ENCODE assay signal across 8 mouse cellular contexts in genomic region chr17:31657141-31657983, GRCm38 (mm10). TPM values are rescaled to one million over a fixed set of nuclear protein-coding genes. Genes with fewer than 3 reads are reported as not detected.
DNase-seq lines count a peak whose midpoint lies in the region; ATAC-seq and TF ChIP-seq lines count a peak whose summit lies in the region.

No protein-coding gene starts in this region.

- no peak for TF ChIP-seq EP300 in CH12.LX (IDR thresholded peaks at IDR 0.05; ENCODE audit: low read length)

- ATAC-seq in heart, embryonic 11.5 days (replicated peaks; ENCODE audit: insufficient number of reproducible peaks, low FRiP score, low TSS enrichment) = no peak
- ATAC-seq in forebrain, embryonic 14.5 days = no peak
- ATAC-seq in liver, embryonic 16.5 days (ENCODE audit: low read depth) = no peak

- H3K9ac ChIP-seq in heart, embryonic 11.5 days (ENCODE audit: low read depth, low read length) = peak overlapping the region; percentile 98
- H3K9ac ChIP-seq in CH12.LX (ENCODE audit: insufficient read depth, low read depth) = peak overlapping the region; percentile 89
- H3K9ac ChIP-seq in forebrain, embryonic 14.5 days (ENCODE audit: low read length) = peak overlapping the region; percentile 94
- H3K9ac ChIP-seq in liver, embryonic 16.5 days (ENCODE audit: low read depth, low read length) = peak overlapping the region; percentile 91

- DNase-seq in heart, postnatal 25 days (ENCODE audit: low spot score) = no peak
- no peak for DNase-seq in CH12.LX (ENCODE audit: extremely low read depth)
- DNase-seq in forebrain, embryonic 14.5 days (ENCODE audit: low spot score) = no peak
- no peak for DNase-seq in cerebellum, adult 8-10 months
- no peak for DNase-seq in frontal cortex, postnatal 25 days (ENCODE audit: low spot score in 2 of 2)
- DNase-seq in adrenal gland, postnatal 25 days = no peak

- peaks cover 25% of the 10 kb centered on the region for H3K36me3 ChIP-seq in heart, embryonic 11.5 days (ENCODE audit: control insufficient read depth, insufficient read depth, low read length)
- H3K36me3 ChIP-seq in CH12.LX (replicated peaks in 1 of 2; ENCODE audit: control insufficient read depth in 1 of 2, insufficient read depth in 1 of 2, low read length in 1 of 2) = peaks cover 31 to 40% of the 10 kb centered on the region in 2 experiments
- peaks cover 34% of the 10 kb centered on the region for H3K36me3 ChIP-seq in forebrain, embryonic 14.5 days (ENCODE audit: control insufficient read depth, insufficient read depth, low read length)
- peaks cover 32% of the 10 kb centered on the region for H3K36me3 ChIP-seq in liver, embryonic 16.5 days (ENCODE audit: control insufficient read depth, insufficient read depth)

- intact Hi-C loops in heart, postnatal 25 days (cut with DNase I) = loop anchor here (5.0 kb wide), 1 partner anchor 145 kb away; no protein-coding TSS in a partner anchor

- H3K4me1 ChIP-seq in heart, embryonic 11.5 days (ENCODE audit: control insufficient read depth, insufficient read depth, low read length) = peaks cover 12% of the 10 kb centered on the region; the same call in 1 of the 2 replicates
- H3K4me1 ChIP-seq in CH12.LX (ENCODE audit: control insufficient read depth in 1 of 2, insufficient read depth in 2 of 2) = peaks cover 2 to 30% of the 10 kb centered on the region in 2 experiments; a peak in 2 of 4 replicates
- peaks cover 11% of the 10 kb centered on the region for H3K4me1 ChIP-seq in forebrain, embryonic 14.5 days (ENCODE audit: control insufficient read depth, insufficient read depth, low read length)
- H3K4me1 ChIP-seq in liver, embryonic 16.5 days (ENCODE audit: control insufficient read depth, low read depth, low read length) = peaks cover 34% of the 10 kb centered on the region

- in situ Hi-C loops in CH12.LX (cut with MboI; ENCODE audit: low pct_ligation_motif_present, low pct_unique_long_range_greater_than_20kb, low sequenced_read_pairs) = no loop called here

- no peaks in the 10 kb centered on the region for H3K9me3 ChIP-seq in heart, embryonic 11.5 days (replicated peaks; ENCODE audit: control insufficient read depth, low read length)
- no peaks in the 10 kb centered on the region for H3K9me3 ChIP-seq in CH12.LX (replicated peaks; ENCODE audit: low read length)
- H3K9me3 ChIP-seq in forebrain, embryonic 14.5 days (replicated peaks; ENCODE audit: control insufficient read depth, low read length) = no peaks in the 10 kb centered on the region
- H3K9me3 ChIP-seq in liver, embryonic 16.5 days (replicated peaks; ENCODE audit: control insufficient read depth, low read length) = no peaks in the 10 kb centered on the region

- 55% methylated on average over 12 of the region's 12 CpGs for WGBS in heart, embryonic 11.5 days (ENCODE audit: insufficient replicate concordance)
- WGBS in forebrain, embryonic 14.5 days = 53% methylated on average over 12 of the region's 12 CpGs
- 41% methylated on average over 12 of the region's 12 CpGs for WGBS in liver, embryonic 16.5 days (ENCODE audit: insufficient replicate concordance)

- H3K27ac ChIP-seq in heart, embryonic 11.5 days (ENCODE audit: low read depth, low read length) = 0 out of 2 replicates have a peak overlapping the region, but pooled peaks have one; percentile 87
- H3K27ac ChIP-seq in CH12.LX (ENCODE audit: insufficient read depth, low read depth) = no peak overlapping the region
- no peak overlapping the region; the same call in 1 of the 2 replicates for H3K27ac ChIP-seq in forebrain, embryonic 14.5 days (ENCODE audit: low read depth, low read length)
- H3K27ac ChIP-seq in liver, embryonic 16.5 days (ENCODE audit: low read length) = peak overlapping the region; percentile 32; the same call in 1 of the 2 replicates

- dilution Hi-C loops in CH12.LX (cut with MboI; ENCODE audit: extremely low pct_ligation_motif_present, extremely low pct_unique_long_range_greater_than_20kb, low sequenced_read_pairs) = no loop called here

- no peak for TF ChIP-seq POLR2A in CH12.LX (IDR thresholded peaks at IDR 0.05; ENCODE audit: low read depth, low read length)

- peak overlapping the region; percentile 94 for H3K4me3 ChIP-seq in heart, embryonic 11.5 days (ENCODE audit: low read depth, low read length)
- H3K4me3 ChIP-seq in CH12.LX (replicated peaks in 1 of 3; ENCODE audit: low read depth in 2 of 3, low read length in 2 of 3, poor library complexity in 1 of 3) = peak overlapping the region; percentile 85 to 99 (median 96)
- H3K4me3 ChIP-seq in forebrain, embryonic 14.5 days (ENCODE audit: low read depth, low read length) = peak overlapping the region; percentile 98
- H3K4me3 ChIP-seq in liver, embryonic 16.5 days (ENCODE audit: low read depth, low read length) = peak overlapping the region; percentile 83

- peak overlapping the region; percentile 83 for H3K4me2 ChIP-seq in heart, embryonic 11.5 days
- peak overlapping the region; percentile 93 for H3K4me2 ChIP-seq in CH12.LX (ENCODE audit: insufficient read depth, low read depth, poor library complexity, severe bottlenecking)
- H3K4me2 ChIP-seq in forebrain, embryonic 14.5 days (ENCODE audit: low read length) = peak overlapping the region; percentile 90
- peak overlapping the region; percentile 61 for H3K4me2 ChIP-seq in liver, embryonic 16.5 days (ENCODE audit: low read depth, low read length)

- TF ChIP-seq CTCF in CH12.LX (conservative IDR thresholded peaks at IDR 0.05 in 1 of 2, IDR thresholded peaks at IDR 0.05 in 1 of 2; ENCODE audit: low read depth in 2 of 2, low read length in 2 of 2) = no peak

- H3K27me3 ChIP-seq in heart, embryonic 11.5 days (ENCODE audit: control insufficient read depth, insufficient read depth, low read length) = no peaks in the 10 kb centered on the region
- no peaks in the 10 kb centered on the region for H3K27me3 ChIP-seq in CH12.LX (replicated peaks)
- H3K27me3 ChIP-seq in forebrain, embryonic 14.5 days (replicated peaks; ENCODE audit: control insufficient read depth, insufficient read depth, low read length) = no peaks in the 10 kb centered on the region
- no peaks in the 10 kb centered on the region for H3K27me3 ChIP-seq in liver, embryonic 16.5 days (ENCODE audit: control insufficient read depth, insufficient read depth, low read depth, low read length)

- H3K79me2 ChIP-seq in CH12.LX (replicated peaks; ENCODE audit: control insufficient read depth, extremely low read depth, insufficient read depth, poor library complexity, severe bottlenecking) = peaks cover 50% of the 10 kb centered on the region

- TF ChIP-seq RAD21 in CH12.LX (IDR thresholded peaks at IDR 0.05; ENCODE audit: low read depth, low read length) = no peak

TF ChIP-seq in CH12.LX, 34 proteins besides CTCF, POLR2A, EP300 and RAD21 (continues in another document):
- TF ChIP-seq JUND (conservative IDR thresholded peaks at IDR 0.05; ENCODE audit: low read depth, low read length) (no peak), SIN3A (IDR thresholded peaks at IDR 0.05; ENCODE audit: low read length) (peak; percentile 57; the same call in 1 of the 2 replicates), CHD2 (IDR thresholded peaks at IDR 0.05; ENCODE audit: low read length) (peak; percentile 51; the same call in 1 of the 2 replicates), NRF1 (IDR thresholded peaks at IDR 0.05; ENCODE audit: low read depth, low read length) (no peak), GABPA (IDR thresholded peaks at IDR 0.05; ENCODE audit: insufficient replicate concordance, low read depth, low read length) (no peak), TCF12 (IDR thresholded peaks at IDR 0.05; ENCODE audit: low read depth, low read length) (no peak), ZNF384 (IDR thresholded peaks at IDR 0.05; ENCODE audit: low read depth, low read length) (0 out of 2 replicates have a peak, but pooled peaks have one; percentile 10), MAZ (IDR thresholded peaks at IDR 0.05; ENCODE audit: low read depth, low read length) (no peak), MEF2A (IDR thresholded peaks at IDR 0.05; ENCODE audit: borderline replicate concordance, low read depth, low read length) (no peak), ZC3H11A (IDR thresholded peaks at IDR 0.05; ENCODE audit: low read depth, low read length) (no peak), MYC (IDR thresholded peaks at IDR 0.05; ENCODE audit: low read depth, low read length) (no peak), CHD1 (IDR thresholded peaks at IDR 0.05; ENCODE audit: low read depth, low read length) (0 out of 2 replicates have a peak, but pooled peaks have one; percentile 64), ZKSCAN1 (IDR thresholded peaks at IDR 0.05; ENCODE audit: borderline replicate concordance, low read depth, low read length) (no peak), USF1 (IDR thresholded peaks at IDR 0.05; ENCODE audit: low read depth, low read length) (no peak)

RNA-seq across cellular contexts. Expression of gene U2af1, which starts 1.3 kb away (rescaled TPM):
- polyA plus RNA-seq in heart, embryonic 11.5 days (2014; fragmentation: Nextera tagmentation; extraction: Ambion mirVana) = 117 and 145 TPM in 2 replicates
- total RNA-seq in heart, postnatal 25 days (2021) = 10 to 100 TPM; 70.7 to 70.9 TPM
- total RNA-seq in CH12.LX (2012; rRNA removed) = 141 and 183 TPM in 2 replicates
- total RNA-seq in CH12.LX (2014; rRNA removed) = 269 and 286 TPM in 2 replicates
- 316 and 391 TPM in 2 replicates for polyA plus RNA-seq in CH12.LX (2012; ENCODE audit: insufficient read length, low read depth)
- 165 and 172 TPM in 2 replicates for polyA plus RNA-seq in forebrain, embryonic 14.5 days (2014; fragmentation: Nextera tagmentation; extraction: Ambion mirVana)
- polyA plus RNA-seq in liver, embryonic 16.5 days (2015; fragmentation: Nextera tagmentation; extraction: Ambion mirVana) = 126 and 129 TPM in 2 replicates
- total RNA-seq in adrenal gland, postnatal 25 days (2021) = 147 and 148 TPM in 2 replicates

RNA-seq across cellular contexts. Expression of gene Cryaa, which starts 20.2 kb away (rescaled TPM):
- not detected in 2 replicates for polyA plus RNA-seq in heart, embryonic 11.5 days (2014; fragmentation: Nextera tagmentation; extraction: Ambion mirVana)
- total RNA-seq in heart, postnatal 25 days (2021) = not detected
- total RNA-seq in CH12.LX (2012; rRNA removed) (0.17 and 0.51 TPM in 2 replicates), CH12.LX (2014; rRNA removed) (not detected in 2 replicates)
- polyA plus RNA-seq in CH12.LX (2012; ENCODE audit: insufficient read length, low read depth) = not detected in 2 replicates
- 0.14 TPM in 1 of 2 replicates, not detected in the other for polyA plus RNA-seq in forebrain, embryonic 14.5 days (2014; fragmentation: Nextera tagmentation; extraction: Ambion mirVana)
- polyA plus RNA-seq in liver, embryonic 16.5 days (2015; fragmentation: Nextera tagmentation; extraction: Ambion mirVana) = not detected in 2 replicates
- not detected in 2 replicates for total RNA-seq in adrenal gland, postnatal 25 days (2021)

RNA-seq across cellular contexts. Expression of gene Cbs, which starts 20.3 kb away (rescaled TPM):
- polyA plus RNA-seq in heart, embryonic 11.5 days (2014; fragmentation: Nextera tagmentation; extraction: Ambion mirVana) = 0.63 and 0.77 TPM in 2 replicates
- 1 to 10 TPM; 1.6 to 2.6 TPM for total RNA-seq in heart, postnatal 25 days (2021)
- total RNA-seq in CH12.LX (2012; rRNA removed) (1.4 and 1.5 TPM in 2 replicates), CH12.LX (2014; rRNA removed) (1.2 and 1.3 TPM in 2 replicates)
- 1.9 and 3.0 TPM in 2 replicates for polyA plus RNA-seq in CH12.LX (2012; ENCODE audit: insufficient read length, low read depth)
- 5.6 and 6.1 TPM in 2 replicates for polyA plus RNA-seq in forebrain, embryonic 14.5 days (2014; fragmentation: Nextera tagmentation; extraction: Ambion mirVana)
- 59.8 and 69.0 TPM in 2 replicates for polyA plus RNA-seq in liver, embryonic 16.5 days (2015; fragmentation: Nextera tagmentation; extraction: Ambion mirVana)
- 6.2 and 8.5 TPM in 2 replicates for total RNA-seq in adrenal gland, postnatal 25 days (2021)

Comparison
In these comparisons a context has a peak if more than half of its experiments do, and no peak if none do; other contexts are left out.
1. H3K27ac ChIP-seq: peak in heart, embryonic 11.5 days (single experiment) and liver, embryonic 16.5 days (single experiment); none in CH12.LX (single experiment) and forebrain, embryonic 14.5 days (single experiment).
2. Peak in every context shown above with its lines, with median percentiles within 50 percentile points of each other: H3K4me2 ChIP-seq, H3K4me3 ChIP-seq and H3K9ac ChIP-seq.